Mouse (Mus musculus): ENCODE results near the gene Fam241a. TPM values are rescaled to one million over a fixed set of nuclear protein-coding genes. Genes with fewer than 3 reads are reported as not detected.

The Fam241a gene
- total and polyA plus RNA-seq, 3 experiments = 1.6 to 12.7 (median 5.3) TPM

DNA sequence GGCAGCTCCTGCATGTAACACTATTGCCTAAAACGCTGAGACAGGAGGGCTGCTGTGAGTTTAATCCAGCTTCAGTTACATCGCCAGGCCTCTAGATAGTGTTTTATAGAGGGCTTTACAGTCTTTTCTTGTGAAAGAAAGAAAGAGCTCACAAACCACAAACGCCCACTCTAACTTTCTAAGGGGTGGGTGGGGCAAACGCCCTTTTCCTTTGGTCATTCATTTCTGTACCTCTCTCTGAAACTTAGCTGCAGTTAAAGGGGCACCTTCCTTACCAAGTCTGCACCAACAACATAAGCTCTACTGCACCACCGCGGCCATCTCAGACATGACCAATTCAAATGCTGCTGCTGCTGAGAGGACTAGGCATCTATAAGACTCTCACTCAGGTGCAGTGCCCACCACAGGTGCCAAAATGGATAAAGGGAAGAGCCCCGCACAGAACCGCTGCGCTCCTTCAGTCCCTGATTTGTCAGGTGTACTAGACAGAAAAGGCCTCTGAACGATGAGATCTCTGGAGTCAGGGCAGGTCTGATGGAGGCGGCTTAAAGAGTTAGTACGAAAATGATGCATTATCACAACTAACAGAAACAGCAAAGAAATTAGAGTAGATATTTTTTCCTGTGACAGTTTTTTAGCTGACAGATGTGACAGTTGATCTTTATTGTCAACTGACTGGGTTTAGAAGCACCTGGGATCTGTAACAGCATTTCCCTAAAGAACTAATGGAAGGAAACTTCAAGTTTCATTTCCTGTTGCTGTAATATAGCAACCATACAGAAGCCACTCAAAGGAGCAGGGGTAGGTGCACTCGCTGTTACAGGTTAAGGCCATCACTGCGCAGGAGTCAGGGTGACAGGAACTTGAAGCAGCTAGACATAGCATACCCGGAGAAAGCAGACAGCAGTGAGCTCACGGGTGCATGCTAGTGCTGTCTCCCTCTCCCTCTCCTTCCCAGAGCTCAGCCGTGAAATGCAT is 71.9 kb downstream of the Fam241a start (continued):
- TF ChIP-seq MYC (IDR thresholded peaks at IDR 0.05; ENCODE audit: low read depth, low read length) = no peak

DNA sequence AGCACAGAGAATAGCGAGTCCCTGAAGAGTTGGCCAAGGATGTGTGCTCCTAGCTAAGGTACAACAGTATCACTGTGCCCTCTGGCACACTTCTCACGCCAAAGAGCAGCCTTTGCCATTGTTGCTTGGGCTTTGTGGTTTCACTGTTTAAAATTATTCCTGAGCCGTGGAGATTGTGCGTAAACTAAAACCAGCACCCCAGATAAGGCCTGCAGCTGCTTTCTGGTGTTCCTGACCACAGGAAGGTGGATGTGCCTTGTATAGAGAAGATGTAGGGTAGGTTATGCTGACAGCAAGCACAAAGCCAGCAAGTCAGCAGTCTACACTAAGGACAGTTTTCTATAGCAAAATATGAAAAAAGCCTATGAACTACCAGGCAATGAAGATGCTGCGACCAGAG is 74.9 kb downstream of the Fam241a start:
- TF ChIP-seq UBTF (IDR thresholded peaks at IDR 0.05; ENCODE audit: low read depth, low read length) (no peak), SMC3 (IDR thresholded peaks at IDR 0.05; ENCODE audit: low read depth, low read length) (no peak), BHLHE40 (IDR thresholded peaks at IDR 0.05; ENCODE audit: low read depth, low read length) (no peak), JUN (IDR thresholded peaks at IDR 0.05; ENCODE audit: insufficient read depth, low read depth, low read length) (no peak), MYC (IDR thresholded peaks at IDR 0.05; ENCODE audit: low read depth, low read length) (no peak), ZNF384 (IDR thresholded peaks at IDR 0.05; ENCODE audit: low read depth, low read length) (no peak), POLR2AphosphoS2 (IDR thresholded peaks at IDR 0.05; ENCODE audit: low read depth, low read length) (no peak), NELFE (IDR thresholded peaks at IDR 0.05; ENCODE audit: low read depth, low read length) (no peak)
- Histone ChIP-seq H3K4me2 (ENCODE audit: insufficient read depth, low read depth, poor library complexity, severe bottlenecking) (no peak overlapping the region), H3K27me3 (replicated peaks) (no peaks in the 10 kb centered on the region), H3K4me3 (replicated peaks in 1 of 3; ENCODE audit: low read depth in 2 of 3, low read length in 2 of 3, poor library complexity in 1 of 3) (no peak overlapping the region), H3K9ac (ENCODE audit: insufficient read depth, low read depth) (no peak overlapping the region), H3K4me1 (ENCODE audit: control insufficient read depth in 1 of 2, insufficient read depth in 2 of 2) (peaks cover 3 to 20% of the 10 kb centered on the region in 2 experiments), H3K79me2 (replicated peaks; ENCODE audit: control insufficient read depth, extremely low read depth, insufficient read depth, poor library complexity, severe bottlenecking) (peaks cover 6% of the 10 kb centered on the region), H3K9me3 (replicated peaks; ENCODE audit: low read length) (no peaks in the 10 kb centered on the region), H3K36me3 (replicated peaks in 1 of 2; ENCODE audit: control insufficient read depth in 1 of 2, insufficient read depth in 1 of 2, low read length in 1 of 2) (peaks cover 19 to 54% of the 10 kb centered on the region in 2 experiments), H3K27ac (ENCODE audit: insufficient read depth, low read depth) (no peak overlapping the region)
- in situ Hi-C loops (cut with MboI; ENCODE audit: low pct_ligation_motif_present, low pct_unique_long_range_greater_than_20kb, low sequenced_read_pairs) (no loop called here), dilution Hi-C loops (cut with MboI; ENCODE audit: extremely low pct_ligation_motif_present, extremely low pct_unique_long_range_greater_than_20kb, low sequenced_read_pairs) (no loop called here)
- no peak for DNase-seq (ENCODE audit: extremely low read depth)

DNA sequence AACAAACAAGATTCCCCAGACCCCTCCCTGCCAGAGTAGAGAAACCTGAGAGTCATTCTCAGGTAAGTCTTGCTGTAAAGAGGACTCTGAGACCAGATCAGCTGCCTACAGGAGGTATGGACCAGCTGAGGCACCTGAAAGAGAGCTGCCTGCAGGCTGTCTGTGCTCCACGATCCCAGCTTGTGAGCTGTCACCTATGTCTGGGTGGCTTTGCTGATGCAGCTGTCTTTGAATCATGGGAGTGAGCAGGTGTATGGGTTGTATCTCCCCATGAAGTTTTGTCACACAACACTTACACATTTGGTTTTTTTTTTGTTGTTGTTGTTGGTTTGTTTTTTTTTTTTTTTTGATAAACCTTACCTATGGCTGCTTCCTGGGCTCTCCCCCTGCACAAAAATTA is 75.7 kb downstream of the Fam241a start:
- H3K9ac ChIP-seq (ENCODE audit: insufficient read depth, low read depth) = no peak overlapping the region
- no peaks in the 10 kb centered on the region for H3K9me3 ChIP-seq (replicated peaks; ENCODE audit: low read length)
- no peak overlapping the region for H3K27ac ChIP-seq (ENCODE audit: insufficient read depth, low read depth)
- H3K27me3 ChIP-seq (replicated peaks) = no peaks in the 10 kb centered on the region
- peaks cover 6% of the 10 kb centered on the region for H3K79me2 ChIP-seq (replicated peaks; ENCODE audit: control insufficient read depth, extremely low read depth, insufficient read depth, poor library complexity, severe bottlenecking)
- peaks cover 3 to 19% of the 10 kb centered on the region in 2 experiments for H3K4me1 ChIP-seq (ENCODE audit: control insufficient read depth in 1 of 2, insufficient read depth in 2 of 2)
- no peak overlapping the region for H3K4me3 ChIP-seq (replicated peaks in 1 of 3; ENCODE audit: low read depth in 2 of 3, low read length in 2 of 3, poor library complexity in 1 of 3)
- no peak for TF ChIP-seq RCOR1 (conservative IDR thresholded peaks at IDR 0.05; ENCODE audit: low read depth, low read length)
- TF ChIP-seq BHLHE40 (IDR thresholded peaks at IDR 0.05; ENCODE audit: low read depth, low read length) = no peak
- no peak for TF ChIP-seq EP300 (IDR thresholded peaks at IDR 0.05; ENCODE audit: low read length)
- no peak for TF ChIP-seq NELFE (IDR thresholded peaks at IDR 0.05; ENCODE audit: low read depth, low read length)
- no peak for TF ChIP-seq MAX (IDR thresholded peaks at IDR 0.05; ENCODE audit: low read length)
- TF ChIP-seq KAT2A (IDR thresholded peaks at IDR 0.05; ENCODE audit: insufficient replicate concordance, low read length) = no peak
- TF ChIP-seq ZNF384 (IDR thresholded peaks at IDR 0.05; ENCODE audit: low read depth, low read length) = no peak
- TF ChIP-seq USF1 (IDR thresholded peaks at IDR 0.05; ENCODE audit: low read depth, low read length) = no peak
- TF ChIP-seq MAFK (IDR thresholded peaks at IDR 0.05; ENCODE audit: insufficient replicate concordance, low read length) = no peak
- no peak for TF ChIP-seq GABPA (IDR thresholded peaks at IDR 0.05; ENCODE audit: insufficient replicate concordance, low read depth, low read length)
- TF ChIP-seq NRF1 (IDR thresholded peaks at IDR 0.05; ENCODE audit: low read depth, low read length) = no peak
- TF ChIP-seq POLR2AphosphoS2 (IDR thresholded peaks at IDR 0.05; ENCODE audit: low read depth, low read length) = no peak
- no peak for TF ChIP-seq JUN (IDR thresholded peaks at IDR 0.05; ENCODE audit: insufficient read depth, low read depth, low read length)
- TF ChIP-seq TCF12 (IDR thresholded peaks at IDR 0.05; ENCODE audit: low read depth, low read length) = no peak
- TF ChIP-seq IRF4 (IDR thresholded peaks at IDR 0.05; ENCODE audit: low read depth, low read length) = no peak
- no peak for TF ChIP-seq E2F4 (IDR thresholded peaks at IDR 0.05; ENCODE audit: insufficient replicate concordance, low read depth, low read length)
- no peak for TF ChIP-seq MEF2A (IDR thresholded peaks at IDR 0.05; ENCODE audit: borderline replicate concordance, low read depth, low read length)
- no peak for TF ChIP-seq CHD1 (IDR thresholded peaks at IDR 0.05; ENCODE audit: low read depth, low read length)
- no peak for TF ChIP-seq USF2 (conservative IDR thresholded peaks at IDR 0.05; ENCODE audit: low read depth, low read length)
- dilution Hi-C loops (cut with MboI; ENCODE audit: extremely low pct_ligation_motif_present, extremely low pct_unique_long_range_greater_than_20kb, low sequenced_read_pairs) = no loop called here
- in situ Hi-C loops (cut with MboI; ENCODE audit: low pct_ligation_motif_present, low pct_unique_long_range_greater_than_20kb, low sequenced_read_pairs) = no loop called here
- H3K36me3 ChIP-seq (replicated peaks in 1 of 2; ENCODE audit: control insufficient read depth in 1 of 2, insufficient read depth in 1 of 2, low read length in 1 of 2) = peaks cover 20 to 60% of the 10 kb centered on the region in 2 experiments
- DNase-seq (ENCODE audit: extremely low read depth) = no peak
- H3K4me2 ChIP-seq (ENCODE audit: insufficient read depth, low read depth, poor library complexity, severe bottlenecking) = no peak overlapping the region
